Comparison of ENCODE assay signal across 17 mouse cellular contexts in genomic region chr2:20737837-20738236, GRCm38 (mm10).
A peak's percentile ranks its signal among the peaks of the same experiment; 100 is the strongest.
DNase-seq lines count a peak whose midpoint lies in the region; ATAC-seq and TF ChIP-seq lines count a peak whose summit lies in the region.
"Had no signal": no experiment of that assay in that cellular context is flagged by ENCODE, and none has a peak within 500 bp of the region (broad histone marks: within the 10 kb centered on the region; RNA-seq: fewer than 3 reads in every experiment).

No protein-coding gene starts in this region.

- H3K4me3 ChIP-seq in gastrocnemius, adult 2 months: no peak overlapping the region
- H3K4me3 ChIP-seq in lung, postnatal 0 days (ENCODE audit: low read depth, low read length): peak overlapping the region; percentile 8; the same call in 1 of the 2 replicates
- H3K4me3 ChIP-seq in intestine, embryonic 15.5 days (replicated peaks): peak overlapping the region; percentile 29
- H3K4me3 ChIP-seq in stomach, embryonic 16.5 days (replicated peaks; ENCODE audit: low read length): peak overlapping the region; percentile 43
- H3K4me3 ChIP-seq in heart, embryonic 12.5 days: no peak overlapping the region
- H3K4me3 ChIP-seq: erythroblast, embryonic 14.5 days; forebrain, embryonic 15.5 days; hindbrain, embryonic 15.5 days; limb, embryonic 10.5 days; liver, embryonic 13.5 days; neural tube, embryonic 12.5 days had no signal

- no peak for TF ChIP-seq EP300 in lung, postnatal 0 days (IDR thresholded peaks at IDR 0.05)

- no peak overlapping the region for H3K9ac ChIP-seq in lung, postnatal 0 days (replicated peaks; ENCODE audit: low read depth)
- no peak overlapping the region for H3K9ac ChIP-seq in intestine, embryonic 15.5 days
- no peak overlapping the region for H3K9ac ChIP-seq in stomach, embryonic 16.5 days (ENCODE audit: low read length)
- no peak overlapping the region for H3K9ac ChIP-seq in heart, embryonic 12.5 days
- H3K9ac ChIP-seq: forebrain, embryonic 15.5 days; hindbrain, embryonic 15.5 days; liver, embryonic 13.5 days; neural tube, embryonic 12.5 days had no signal

- peak overlapping the region; percentile 38; the same call in 1 of the 2 replicates for H3K4me2 ChIP-seq in lung, postnatal 0 days (replicated peaks; ENCODE audit: low read depth, low read length)
- peak overlapping the region; percentile 47 for H3K4me2 ChIP-seq in intestine, embryonic 15.5 days (replicated peaks)
- peak overlapping the region; percentile 47 for H3K4me2 ChIP-seq in stomach, embryonic 16.5 days (ENCODE audit: low read depth, low read length)
- no peak overlapping the region for H3K4me2 ChIP-seq in heart, embryonic 12.5 days
- H3K4me2 ChIP-seq: forebrain, embryonic 15.5 days; hindbrain, embryonic 15.5 days; neural tube, embryonic 12.5 days had no signal

- no peak for ATAC-seq in lung, postnatal 0 days
- no peak; the same call in 1 of the 2 replicates for ATAC-seq in intestine, embryonic 15.5 days
- no peak for ATAC-seq in stomach, embryonic 16.5 days (ENCODE audit: insufficient read depth, low FRiP score)
- ATAC-seq in heart, embryonic 12.5 days (ENCODE audit: insufficient number of reproducible peaks, low FRiP score): no peak
- ATAC-seq: forebrain, embryonic 15.5 days had no signal

- no peak for TF ChIP-seq CTCF in gastrocnemius, adult 2 months (IDR thresholded peaks at IDR 0.05)
- no peak for TF ChIP-seq CTCF in lung, postnatal 0 days (IDR thresholded peaks at IDR 0.05)

- peak overlapping the region; percentile 3; the same call in 1 of the 2 replicates for H3K27ac ChIP-seq in gastrocnemius, adult 2 months
- peak overlapping the region; percentile 33; the same call in 1 of the 2 replicates for H3K27ac ChIP-seq in lung, postnatal 0 days (ENCODE audit: low read length)
- H3K27ac ChIP-seq in intestine, embryonic 15.5 days: peak overlapping the region; percentile 88; the same call in 1 of the 2 replicates
- peak overlapping the region; percentile 32; the same call in 1 of the 2 replicates for H3K27ac ChIP-seq in stomach, embryonic 16.5 days (ENCODE audit: low read length)
- H3K27ac ChIP-seq in heart, embryonic 12.5 days (ENCODE audit: poor library complexity, severe bottlenecking): no peak overlapping the region
- H3K27ac ChIP-seq: forebrain, embryonic 15.5 days; hindbrain, embryonic 15.5 days; limb, embryonic 10.5 days; liver, embryonic 13.5 days; neural tube, embryonic 12.5 days had no signal

- H3K9me3 ChIP-seq in lung, postnatal 0 days (ENCODE audit: low read length): no peaks in the 10 kb centered on the region
- H3K9me3 ChIP-seq in intestine, embryonic 15.5 days: no peaks in the 10 kb centered on the region
- H3K9me3 ChIP-seq in stomach, embryonic 16.5 days (replicated peaks; ENCODE audit: control insufficient read depth, low read length): no peaks in the 10 kb centered on the region
- no peaks in the 10 kb centered on the region for H3K9me3 ChIP-seq in heart, embryonic 12.5 days (replicated peaks)
- H3K9me3 ChIP-seq: forebrain, embryonic 15.5 days; hindbrain, embryonic 15.5 days; limb, embryonic 10.5 days; liver, embryonic 13.5 days; neural tube, embryonic 12.5 days had no signal

- 29% methylated on average over 4 of the region's 4 CpGs for WGBS in lung, postnatal 0 days
- 45% methylated on average over 4 of the region's 4 CpGs for WGBS in intestine, embryonic 15.5 days
- WGBS in stomach, embryonic 16.5 days: 47% methylated on average over 4 of the region's 4 CpGs
- 46% methylated on average over 4 of the region's 4 CpGs for WGBS in heart, embryonic 12.5 days

- no peak for DNase-seq in gastrocnemius, adult 2 months
- DNase-seq in gastrocnemius, adult 8-10 months (ENCODE audit: low spot score in 2 of 2): no peak
- DNase-seq in lung, postnatal 0 days (ENCODE audit: low spot score): no peak
- no peak for DNase-seq in lung, postnatal 36 days
- no peak for DNase-seq in thymus, postnatal 4 days
- DNase-seq: cerebellum, postnatal 10 days; heart, postnatal 10 days; liver, embryonic 13.5 days; thymus, adult 18-20 months had no signal

- no peaks in the 10 kb centered on the region for H3K4me1 ChIP-seq in lung, postnatal 0 days (ENCODE audit: insufficient read depth, low read depth, low read length)
- peaks cover 8% of the 10 kb centered on the region; the same call in 1 of the 2 replicates for H3K4me1 ChIP-seq in intestine, embryonic 15.5 days (replicated peaks)
- H3K4me1 ChIP-seq in stomach, embryonic 16.5 days (ENCODE audit: control insufficient read depth, insufficient read depth, low read length): peaks cover 7% of the 10 kb centered on the region; the same call in 1 of the 2 replicates
- H3K4me1 ChIP-seq in heart, embryonic 12.5 days (replicated peaks): peaks cover 26% of the 10 kb centered on the region
- H3K4me1 ChIP-seq: hindbrain, embryonic 15.5 days; neural tube, embryonic 12.5 days had no signal

- intact Hi-C loops in gastrocnemius, adult 2 months (cut with DNase I): no loop called here

- no peaks in the 10 kb centered on the region for H3K36me3 ChIP-seq in lung, postnatal 0 days (ENCODE audit: insufficient read depth, low read length)
- H3K36me3 ChIP-seq in intestine, embryonic 15.5 days: no peaks in the 10 kb centered on the region
- no peaks in the 10 kb centered on the region for H3K36me3 ChIP-seq in stomach, embryonic 16.5 days (ENCODE audit: control insufficient read depth, insufficient read depth, low read length)
- no peaks in the 10 kb centered on the region for H3K36me3 ChIP-seq in heart, embryonic 12.5 days
- H3K36me3 ChIP-seq: forebrain, embryonic 15.5 days; hindbrain, embryonic 15.5 days; limb, embryonic 10.5 days; liver, embryonic 13.5 days; neural tube, embryonic 12.5 days had no signal

- no peaks in the 10 kb centered on the region for H3K27me3 ChIP-seq in lung, postnatal 0 days (replicated peaks; ENCODE audit: insufficient read depth, low read length)
- H3K27me3 ChIP-seq in intestine, embryonic 15.5 days (replicated peaks): no peaks in the 10 kb centered on the region
- H3K27me3 ChIP-seq in stomach, embryonic 16.5 days (ENCODE audit: control insufficient read depth, insufficient read depth, low read length): no peaks in the 10 kb centered on the region
- no peaks in the 10 kb centered on the region for H3K27me3 ChIP-seq in heart, embryonic 12.5 days (replicated peaks)
- H3K27me3 ChIP-seq: forebrain, embryonic 15.5 days; hindbrain, embryonic 15.5 days; liver, embryonic 13.5 days; neural tube, embryonic 12.5 days had no signal

Comparison
In these comparisons a context has a peak if more than half of its experiments do, and no peak if none do; other contexts are left out.
1. H3K4me3 ChIP-seq: peak in lung, postnatal 0 days (single experiment), intestine, embryonic 15.5 days (single experiment) and stomach, embryonic 16.5 days (single experiment); none in gastrocnemius, adult 2 months (single experiment) and heart, embryonic 12.5 days (single experiment).